Mouse (Mus musculus) gastrocnemius, postnatal 36 days (tissue): ENCODE measurements around the gene Polr2e. TPM values are rescaled to one million over a fixed set of nuclear protein-coding genes. Genes with fewer than 3 reads are reported as not detected.
"Not testable (repeated sequence)": the region's sequence is repeated elsewhere in the genome, so short reads cannot be mapped to it uniquely, and the experiment has no call there.

ENCODE experiments used
- DNase-seq, 2 experiments: peaks; one replicate each; pipeline ENCODE4 v3.0.0; 2022
- intact Hi-C: fragments of 180-260 bp; cut with DNase I; formaldehyde crosslinking; loops from one replicate; pipeline ENCODE4 v1.15.1; 2025
- total RNA-seq, 2 experiments: library from RNA; stranded (reverse); gene quantifications; 2 replicates each; pipeline ENCODE4 v1.2.3; 2021

The Polr2e gene
- total RNA-seq, 2 experiments from 2014 or later, result 36.0 to 42.5 TPM

DNA sequence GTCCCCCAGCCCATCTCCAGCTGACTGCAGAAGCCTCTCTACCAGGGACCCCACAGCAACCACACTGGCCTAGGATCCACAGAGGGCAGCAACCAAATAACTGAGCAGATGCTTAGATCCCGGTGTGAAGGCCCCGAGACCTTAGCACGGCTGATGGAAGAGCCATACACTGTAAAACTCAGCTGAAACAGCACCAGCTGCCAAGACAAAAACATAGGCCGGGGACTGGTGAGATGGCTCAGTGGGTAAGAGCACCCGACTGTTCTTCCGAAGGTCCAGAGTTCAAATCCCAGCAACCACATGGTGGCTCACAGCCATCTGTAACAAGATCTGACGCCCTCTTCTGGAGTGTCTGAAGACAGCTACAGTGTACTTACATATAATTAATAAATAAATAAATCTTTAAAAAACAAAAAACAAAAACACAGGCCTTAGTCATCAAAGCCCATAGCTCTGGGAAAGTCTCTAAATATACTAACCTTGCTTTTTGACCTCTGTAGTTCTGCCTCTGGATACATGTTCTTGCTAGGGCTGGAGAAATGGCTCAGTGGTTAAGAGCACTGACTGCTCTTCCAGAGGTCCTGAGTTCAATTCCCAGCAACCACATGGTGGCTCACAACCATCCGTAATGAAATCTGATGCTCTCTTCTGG lies 1.9 kb upstream of the Polr2e start:
- intact Hi-C loops, DNase-seq: not testable (repeated sequence)

DNA sequence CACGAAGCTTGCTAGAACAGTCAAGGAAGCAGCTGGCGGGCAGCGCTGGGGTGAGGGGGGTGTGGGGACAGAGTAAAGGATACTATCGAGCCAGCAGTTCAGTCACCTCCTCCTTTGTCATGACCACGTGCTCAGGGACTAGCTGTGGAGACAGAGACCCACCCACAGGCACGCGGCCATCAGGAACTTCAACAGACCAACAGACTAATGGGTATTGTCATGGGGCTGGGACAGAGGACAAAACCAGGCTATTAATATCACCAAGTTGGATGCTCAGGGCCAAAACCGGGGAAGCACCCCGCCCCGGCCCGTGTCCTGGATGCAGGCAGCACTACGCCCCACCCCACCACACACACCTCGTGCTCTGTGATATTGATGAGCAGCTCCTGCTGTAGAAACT lies 2.8 kb downstream of the Polr2e start:
- DNase-seq, result no peak
- intact Hi-C loops, result no loop called here

DNA sequence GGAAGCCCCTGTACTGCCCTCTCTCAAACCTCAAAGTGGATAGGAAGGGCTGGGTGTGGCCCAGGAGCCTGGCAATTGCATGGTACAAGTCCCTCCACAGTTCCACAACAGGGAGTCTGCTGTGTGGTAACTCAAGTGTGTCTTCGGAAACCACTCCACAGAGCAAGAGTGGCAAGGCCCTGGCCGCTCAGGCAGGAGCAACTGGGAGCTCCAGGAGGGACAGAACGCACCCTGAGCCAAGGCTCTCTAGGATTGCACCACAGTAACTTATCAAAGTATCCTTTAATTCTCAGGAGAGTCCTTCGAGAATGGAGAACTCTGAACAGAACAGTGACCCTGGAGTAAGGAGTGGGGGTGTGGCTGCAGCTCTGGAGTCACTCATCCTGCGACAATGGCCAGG lies 3.9 kb downstream of the Polr2e start:
- DNase-seq, result no peak
- intact Hi-C loops, result no loop called here

DNA sequence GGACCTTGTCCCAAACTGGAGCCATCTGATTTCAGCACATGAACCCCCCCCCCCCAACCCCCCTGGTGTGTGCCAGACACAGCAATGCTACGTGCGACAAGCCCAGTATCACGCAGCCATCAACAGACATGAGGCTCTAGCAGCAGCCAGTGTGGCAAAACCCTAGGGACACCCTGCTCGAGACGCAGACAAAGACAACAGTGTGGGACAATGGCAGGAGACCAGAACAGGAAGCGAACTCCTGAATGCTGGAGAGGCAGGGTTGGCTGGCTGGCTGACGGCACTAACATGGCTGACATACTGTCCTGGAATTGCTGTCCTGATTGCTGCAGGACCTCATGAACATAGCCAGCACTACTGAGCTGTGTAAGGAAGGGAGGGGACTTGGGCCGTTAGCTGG lies 4.4 kb downstream of the Polr2e start:
- intact Hi-C loops, result no loop called here
- DNase-seq, result no peak

DNA sequence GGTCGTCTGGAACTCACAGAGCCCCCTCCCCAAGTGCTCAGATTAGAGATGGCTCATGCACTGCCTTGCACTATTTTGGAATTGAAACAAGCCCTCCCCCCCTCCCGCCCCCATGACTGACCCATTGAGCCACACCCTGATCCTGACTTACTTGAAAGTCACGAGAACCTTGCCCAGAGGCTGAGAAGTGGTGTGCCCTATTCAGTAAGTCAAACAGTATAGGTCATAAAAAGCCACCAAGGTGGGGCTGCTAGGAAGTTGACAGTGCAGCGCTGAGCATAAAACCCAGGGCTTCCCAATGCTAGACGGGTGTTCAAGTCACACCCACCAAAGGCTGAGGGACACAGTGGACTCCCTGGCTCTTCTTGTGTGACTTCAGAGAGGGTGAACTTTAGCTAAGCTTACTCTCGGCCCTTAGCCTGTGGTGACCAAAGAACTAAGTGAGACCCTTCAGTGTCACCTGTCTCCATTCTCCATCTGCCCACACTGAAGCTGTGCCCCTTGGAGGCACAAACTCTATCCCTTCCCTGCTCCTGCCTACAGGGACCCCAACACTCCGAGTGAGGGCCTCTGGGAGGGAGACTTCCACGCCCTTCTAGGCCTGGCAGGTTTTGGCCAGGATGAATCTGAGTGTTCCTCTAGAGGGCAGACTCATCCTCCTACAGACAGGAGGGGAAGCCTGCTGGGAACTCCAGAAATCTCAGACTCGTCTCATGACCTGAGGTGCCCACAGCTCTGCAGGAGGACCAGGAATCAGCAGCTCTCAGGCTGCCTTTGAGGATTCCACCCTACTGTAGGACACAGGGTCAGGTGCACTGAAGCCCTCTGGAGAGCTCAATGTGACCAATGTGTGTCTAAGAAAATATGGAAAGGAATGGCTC lies 5.8 kb downstream of the Polr2e start:
- intact Hi-C loops, result loop anchor here (5.0 kb wide), 1 partner anchor 79 kb away; no protein-coding TSS in a partner anchor
- DNase-seq, result no peak

DNA sequence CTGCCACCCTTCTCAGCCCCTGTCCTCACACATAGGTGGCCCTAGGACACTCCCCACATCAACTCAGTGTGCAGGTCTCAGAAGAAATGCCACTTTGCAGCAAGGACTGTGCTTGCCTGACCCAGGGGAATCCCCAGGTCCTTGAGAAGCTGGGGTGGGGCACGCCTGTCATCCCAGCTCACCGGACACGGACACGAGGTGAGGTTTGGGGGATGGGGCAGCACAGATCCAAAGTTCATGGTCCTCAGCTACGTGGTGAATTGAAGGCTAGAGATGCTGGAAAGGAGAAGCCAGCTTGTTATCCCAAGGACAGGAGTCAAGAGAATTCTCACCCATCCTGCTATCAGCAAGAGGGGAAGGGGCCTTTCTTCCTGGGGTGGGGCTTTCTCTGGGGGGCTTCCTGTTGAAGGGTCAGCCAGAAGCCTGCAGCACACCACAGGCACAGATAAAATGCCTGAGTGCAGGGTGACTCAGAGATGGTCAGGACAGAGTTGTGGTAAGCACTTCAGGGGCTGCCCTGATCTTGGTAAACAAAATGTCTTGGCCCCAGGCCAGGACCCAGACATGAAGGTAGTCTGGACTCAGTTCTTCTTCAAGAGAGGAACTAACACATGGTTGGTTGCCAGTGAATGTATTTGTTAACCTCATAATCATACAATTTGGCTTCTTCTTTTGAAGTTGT lies 6.7 kb downstream of the Polr2e start:
- intact Hi-C loops, result loop anchor here (5.0 kb wide), 1 partner anchor 79 kb away; no protein-coding TSS in a partner anchor
- peak in 1 of 2 experiments; percentile 39 for DNase-seq

DNA sequence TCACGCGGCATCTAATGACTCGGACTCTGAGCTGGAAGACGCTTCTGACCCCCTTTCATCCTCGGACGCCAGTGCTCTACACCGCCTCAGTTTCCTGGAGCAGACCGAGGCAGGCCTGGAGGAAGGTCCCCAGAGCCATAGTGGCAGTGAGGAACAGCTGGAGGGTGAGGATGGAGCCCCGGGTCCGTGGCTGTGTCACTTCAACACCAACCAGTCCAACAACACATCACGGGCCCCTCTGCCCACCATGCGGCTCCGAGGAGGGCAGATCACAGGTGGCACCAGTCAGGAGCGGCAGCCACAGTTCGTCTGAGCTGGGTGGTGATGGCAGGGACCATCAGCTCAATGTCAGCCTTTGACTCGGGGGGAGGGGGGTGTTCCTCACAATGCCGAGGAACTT lies 8.9 kb downstream of the Polr2e start:
- intact Hi-C loops, result loop anchor here (5.0 kb wide), 1 partner anchor 82 kb away; no protein-coding TSS in a partner anchor
- no peak for DNase-seq

DNA sequence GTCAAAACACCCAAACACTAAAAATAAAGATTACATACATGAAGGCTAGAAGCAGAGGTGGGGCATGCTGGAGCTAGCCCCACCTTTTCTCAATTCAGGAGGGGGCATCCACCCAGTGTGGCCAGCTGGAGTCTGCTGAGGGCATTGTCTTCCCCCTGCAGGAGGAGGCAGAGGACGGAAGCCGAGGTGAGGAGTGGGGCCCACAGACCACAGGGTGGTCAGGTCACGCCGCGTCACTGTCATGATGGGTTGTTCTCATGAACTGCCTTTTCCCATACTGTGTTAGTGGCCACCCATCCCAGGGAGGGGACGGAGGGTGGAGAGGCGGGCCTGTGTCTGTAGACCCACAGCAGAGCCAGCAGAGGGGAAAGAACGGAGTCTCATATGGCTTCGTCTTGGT lies 9.4 kb downstream of the Polr2e start:
- DNase-seq, result no peak
- intact Hi-C loops, result loop anchor here (5.0 kb wide), 1 partner anchor 82 kb away; no protein-coding TSS in a partner anchor

DNA sequence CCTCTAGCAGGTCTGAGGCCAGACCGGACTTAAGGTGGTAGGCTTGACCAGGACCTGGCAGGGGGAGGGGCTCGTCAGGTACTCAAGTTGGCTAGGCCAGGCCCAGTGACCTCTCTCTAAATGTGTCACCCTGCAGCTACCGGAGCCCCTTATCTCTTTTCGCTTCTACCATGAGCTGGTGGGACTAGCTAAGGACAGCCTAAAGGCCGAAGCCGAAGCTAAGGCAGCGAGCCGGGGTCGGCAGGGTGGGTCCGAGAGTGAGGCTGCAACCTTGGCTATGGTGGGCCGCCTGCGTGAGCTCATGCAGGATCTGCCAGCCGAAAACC lies 11.1 kb downstream of the Polr2e start:
- DNase-seq, result no peak
- intact Hi-C loops, result no loop called here

DNA sequence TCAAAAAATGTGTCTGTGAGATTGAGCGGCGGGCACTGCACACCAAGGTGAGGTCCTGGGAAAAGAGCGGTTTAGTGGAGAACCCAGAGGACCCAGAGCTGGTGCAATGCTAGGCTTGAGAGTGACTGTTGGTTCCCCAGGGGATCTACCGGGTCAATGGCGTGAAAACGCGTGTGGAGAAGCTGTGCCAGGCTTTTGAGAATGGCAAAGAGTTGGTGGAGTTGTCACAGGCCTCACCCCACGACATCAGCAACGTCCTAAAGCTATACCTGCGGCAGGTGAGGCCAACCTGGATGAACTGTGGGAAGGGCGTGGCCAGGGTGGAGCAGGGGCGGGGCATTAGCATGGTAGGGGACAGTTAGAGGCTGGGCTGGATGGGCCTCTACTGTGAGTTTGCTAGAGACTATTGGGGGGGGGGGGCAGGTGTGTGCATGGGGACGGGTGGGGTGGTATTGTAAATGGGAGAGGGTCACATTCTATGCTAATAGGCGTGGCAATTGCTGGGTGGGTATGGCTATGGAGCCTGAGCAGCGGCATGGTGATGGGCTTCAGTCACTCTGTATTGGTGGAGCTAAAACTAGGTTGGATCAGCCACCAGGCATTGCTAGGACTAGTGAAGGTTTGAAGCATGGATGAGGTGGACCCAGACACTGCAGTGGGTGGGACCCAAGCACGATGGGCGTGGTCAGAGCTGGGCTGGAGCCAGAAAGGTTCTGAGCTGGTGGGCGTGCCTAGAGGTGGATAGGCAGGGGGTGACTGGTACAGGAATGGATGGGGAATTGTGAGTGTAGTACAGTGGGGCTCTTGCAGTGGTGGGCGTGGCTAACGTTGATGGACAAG lies 11.7 kb downstream of the Polr2e start:
- intact Hi-C loops, result no loop called here
- DNase-seq, result no peak

DNA sequence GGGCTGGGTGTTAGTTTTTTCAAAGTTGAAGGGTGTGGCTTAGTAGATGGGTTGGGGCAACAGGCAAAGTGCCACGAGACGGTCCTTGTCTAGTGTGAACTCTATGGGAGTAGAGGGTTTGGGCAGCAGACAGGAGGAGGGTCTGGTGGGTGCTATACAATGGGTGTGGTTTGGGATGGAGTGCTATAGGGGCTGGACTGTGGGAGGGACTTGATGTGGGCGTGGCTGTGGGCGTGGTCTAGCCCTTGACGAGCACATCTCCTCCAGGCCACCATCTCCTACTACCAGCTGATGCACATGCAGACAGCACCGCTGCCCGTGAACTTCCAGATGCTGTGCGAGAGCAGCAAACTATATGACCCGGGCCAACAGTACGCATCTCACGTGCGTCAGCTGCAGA lies 13.7 kb downstream of the Polr2e start:
- no peak for DNase-seq
- intact Hi-C loops, result no loop called here

DNA sequence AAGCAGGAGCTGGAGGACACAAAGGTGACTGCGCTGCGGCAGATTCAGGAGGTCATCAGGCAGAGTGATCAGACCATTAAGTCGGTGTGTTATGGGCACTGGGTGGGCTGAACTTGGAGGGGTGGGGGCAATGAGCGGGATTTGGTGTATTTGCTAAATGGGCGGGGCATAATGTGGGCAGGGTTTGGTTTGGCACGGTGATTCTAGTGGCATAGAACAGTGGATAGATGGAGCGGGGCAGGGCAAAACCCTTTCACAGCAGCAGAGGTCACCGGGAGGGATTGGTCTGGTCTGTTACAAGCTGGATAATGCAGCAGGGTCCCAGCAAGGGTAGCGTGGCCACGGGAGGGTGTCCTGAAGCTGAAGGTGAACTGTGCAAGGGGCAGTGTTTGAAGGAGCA lies 14.1 kb downstream of the Polr2e start:
- intact Hi-C loops, result no loop called here
- no peak for DNase-seq

DNA sequence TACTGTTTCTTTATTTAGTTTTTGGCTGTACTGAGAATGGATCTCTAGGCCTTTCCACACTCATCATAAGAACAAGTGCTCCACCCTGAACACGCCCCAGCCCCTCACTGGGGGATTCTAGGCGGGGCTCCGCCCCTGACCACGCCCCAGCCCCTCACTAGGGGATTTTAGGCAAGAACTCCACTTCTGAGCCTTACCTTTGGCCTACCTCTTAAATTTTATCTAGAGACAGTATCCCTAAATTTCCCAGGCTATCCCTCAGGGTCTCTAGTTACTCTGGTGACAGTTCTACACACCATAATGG lies 14.6 kb downstream of the Polr2e start:
- DNase-seq, result no peak
- intact Hi-C loops, result no loop called here

DNA sequence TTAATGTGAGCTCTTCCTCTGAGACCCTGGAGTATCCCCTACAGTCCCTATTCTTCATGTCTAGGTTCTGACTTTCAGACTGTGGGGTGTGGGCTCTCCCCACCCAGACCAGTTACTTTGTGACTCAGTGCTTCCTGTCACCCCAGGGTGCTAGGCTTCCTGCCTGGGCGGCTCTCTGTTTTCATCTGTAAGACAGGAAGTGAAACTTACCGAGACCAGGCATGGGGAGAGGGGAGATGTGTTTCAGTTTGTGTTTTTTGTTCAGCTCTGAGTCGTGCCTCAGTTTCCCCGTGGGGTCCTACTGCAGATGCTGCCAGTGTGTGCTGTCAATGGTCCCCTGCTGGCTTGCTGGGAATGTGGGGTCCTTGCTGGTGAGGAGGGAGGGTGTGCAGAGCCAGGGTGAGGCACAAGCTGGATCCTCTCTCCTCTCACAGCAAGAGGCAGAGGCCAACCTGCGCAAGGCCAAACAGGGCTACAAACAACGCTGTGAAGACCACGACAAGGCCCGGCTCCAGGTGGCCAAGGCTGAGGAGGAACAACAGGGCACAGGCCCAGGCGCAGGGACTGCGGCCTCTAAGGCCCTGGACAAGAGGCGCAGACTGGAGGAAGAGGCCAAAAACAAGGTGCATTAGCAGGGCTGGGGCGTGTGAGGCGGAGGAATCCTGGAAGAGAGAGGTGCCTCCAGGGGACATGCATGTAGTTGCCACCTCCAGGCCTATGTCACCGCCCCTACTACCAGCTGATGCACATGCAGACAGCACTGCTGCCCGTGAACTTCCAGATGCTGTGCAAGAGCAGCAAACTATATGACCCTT lies 15.2 kb downstream of the Polr2e start:
- intact Hi-C loops, result no loop called here
- no peak for DNase-seq

DNA sequence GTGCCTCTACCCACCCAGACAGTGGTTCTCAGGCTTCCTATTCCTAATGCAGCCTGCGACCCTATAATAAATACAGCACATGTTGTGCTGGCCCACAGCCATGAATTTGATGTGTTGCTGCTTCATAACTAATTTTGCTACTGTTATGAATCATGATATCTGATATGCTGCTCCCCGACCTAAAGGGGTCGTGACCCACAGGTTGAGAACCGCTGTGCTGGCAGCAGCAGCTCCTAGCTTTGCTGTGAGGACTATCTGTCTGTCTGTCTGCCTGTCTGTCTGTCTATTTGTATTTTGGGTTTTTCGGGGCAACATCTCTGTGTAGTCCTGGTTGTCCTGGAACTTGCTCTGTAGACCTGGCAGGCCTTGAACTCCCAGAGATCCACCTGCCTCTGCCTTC lies 15.8 kb downstream of the Polr2e start:
- no peak for DNase-seq
- intact Hi-C loops, result no loop called here

DNA sequence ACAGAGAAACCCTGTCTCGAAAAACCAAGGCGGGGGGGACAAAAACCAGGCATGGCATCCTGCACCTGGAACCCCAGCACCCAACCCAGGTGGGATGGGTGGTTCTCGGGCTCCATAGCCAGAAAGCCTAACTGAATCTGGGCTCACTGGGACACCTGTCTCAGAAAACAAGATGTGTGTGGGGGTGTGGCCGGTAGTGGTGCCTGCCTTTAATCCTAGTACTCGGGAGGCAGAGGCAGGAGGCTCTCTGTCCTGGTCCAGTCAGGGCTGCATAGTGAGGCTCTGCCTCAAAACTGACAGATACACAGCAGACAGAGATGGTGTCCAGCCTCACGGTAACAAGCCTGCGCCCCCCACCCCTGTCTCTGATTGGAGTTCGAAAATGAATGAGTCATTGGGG lies 16.8 kb downstream of the Polr2e start:
- DNase-seq, result no peak
- intact Hi-C loops, result no loop called here

DNA sequence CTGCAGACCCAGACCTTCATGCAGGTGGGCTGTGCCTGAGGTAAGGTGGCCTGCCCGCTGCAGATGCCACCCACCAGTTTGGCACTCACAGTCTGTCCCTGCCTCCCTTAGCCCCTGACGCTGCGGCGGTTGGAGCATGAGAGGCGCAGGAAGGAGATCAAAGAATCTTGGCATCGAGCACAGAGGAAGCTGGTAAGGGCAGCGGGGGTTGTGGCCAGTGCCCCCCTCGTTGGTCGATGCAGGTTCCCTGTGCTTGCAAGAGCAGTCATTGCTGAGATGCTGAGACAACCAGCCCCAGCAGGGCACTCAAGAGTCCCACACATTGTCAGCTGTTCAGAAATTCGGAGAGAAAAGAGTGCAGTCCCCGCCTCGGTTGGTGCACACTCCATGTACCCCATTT lies 17.4 kb downstream of the Polr2e start:
- intact Hi-C loops, result no loop called here
- DNase-seq, result no peak

DNA sequence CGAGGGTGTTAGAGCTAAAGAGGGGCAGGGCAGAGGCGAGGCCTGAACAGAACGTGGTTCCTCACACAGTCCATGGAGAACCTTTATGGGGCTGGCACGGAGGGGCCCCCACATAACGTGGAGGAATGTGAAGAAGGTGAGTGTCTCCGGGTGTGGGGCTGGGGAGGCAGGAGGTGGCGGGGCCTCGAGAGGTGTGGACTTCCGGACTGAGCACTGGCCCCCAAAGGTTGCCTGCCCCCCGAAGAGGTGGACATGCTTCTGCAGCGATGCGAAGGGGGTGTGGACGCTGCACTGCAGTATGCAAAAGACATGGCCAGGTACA lies 18.3 kb downstream of the Polr2e start:
- no peak for DNase-seq
- intact Hi-C loops, result no loop called here

DNA sequence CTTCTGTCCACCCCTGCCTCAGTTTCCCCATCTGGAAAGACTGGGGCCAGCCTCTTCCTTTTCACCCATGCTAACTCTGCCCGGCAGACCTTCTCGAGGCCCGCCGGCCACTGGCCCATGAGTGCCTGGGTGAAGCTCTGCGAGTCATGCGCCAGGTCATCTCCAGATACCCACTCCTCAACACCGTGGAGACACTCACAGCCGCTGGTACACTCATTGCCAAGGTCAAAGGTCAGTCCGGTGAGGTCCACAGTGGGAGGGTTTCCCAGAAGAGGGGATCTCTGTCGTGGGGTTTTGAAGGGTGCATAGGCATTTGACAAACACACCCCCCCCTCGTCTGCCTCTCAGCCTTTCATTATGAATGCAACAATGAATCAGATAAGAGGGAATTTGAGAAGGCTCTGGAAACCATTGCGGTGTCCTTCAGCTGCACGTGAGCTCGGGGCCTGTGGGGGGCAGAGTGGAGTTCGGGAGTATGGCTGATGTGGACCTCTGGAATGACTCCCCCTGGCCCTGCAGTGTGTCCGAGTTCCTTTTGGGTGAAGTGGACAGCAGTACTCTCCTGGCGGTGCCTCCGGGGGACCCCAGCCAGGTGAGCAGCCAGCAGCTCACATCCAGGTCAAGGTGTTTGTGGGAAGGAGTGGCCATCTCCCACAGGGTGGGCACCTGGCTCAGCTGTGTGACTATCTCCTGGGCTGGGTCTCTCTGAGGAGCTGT lies 18.8 kb downstream of the Polr2e start:
- intact Hi-C loops, result no loop called here
- no peak for DNase-seq
